Mouse (Mus musculus) adrenal gland, adult 18-20 months (tissue): ENCODE measurements around the gene Cfap61. TPM values are rescaled to one million over a fixed set of nuclear protein-coding genes. Genes with fewer than 3 reads are reported as not detected.

Source experiments
- DNase-seq, 2 experiments: peaks; one replicate each; pipeline ENCODE4 v3.0.0; 2021 to 2022; ENCODE audit warnings: low spot score in 2 of 2
- total RNA-seq, 2 experiments: library from RNA; stranded (reverse); gene quantifications; 1 replicate in 1 of 2; 2 replicates in 1 of 2; pipeline ENCODE4 v1.2.3; 2021

Gene Cfap61
- total RNA-seq, 2 experiments from 2014 or later: 27.2 to 30.4 TPM

- DNase-seq: no peak
These were observed 319.8 kb downstream of the Cfap61 start for GRCm38 (mm10) chr2:146254387-146254786.

- DNase-seq: no peak
These were observed 321.1 kb downstream of the Cfap61 start for GRCm38 (mm10) chr2:146255636-146256035.

- DNase-seq: no peak
These were observed 321.8 kb downstream of the Cfap61 start for GRCm38 (mm10) chr2:146256321-146256875.

GRCm38 (mm10) chr2:146257037-146257436, 322.5 kb downstream of the Cfap61 start:
- no peak for DNase-seq

GRCm38 (mm10) chr2:146257609-146258008, 323.0 kb downstream of the Cfap61 start:
- DNase-seq: no peak

GRCm38 (mm10) chr2:146258736-146259469, 324.3 kb downstream of the Cfap61 start:
- DNase-seq: no peak

- no peak for DNase-seq
These were observed 325.4 kb downstream of the Cfap61 start for GRCm38 (mm10) chr2:146259787-146260560.

GRCm38 (mm10) chr2:146261146-146261545, 326.6 kb downstream of the Cfap61 start:
- DNase-seq: no peak

GRCm38 (mm10) chr2:146262215-146262614, 327.6 kb downstream of the Cfap61 start:
- DNase-seq: no peak

GRCm38 (mm10) chr2:146262966-146263365, 328.4 kb downstream of the Cfap61 start:
- no peak for DNase-seq

Other genes starting within 250 kb of the Cfap61 start
- 10 to 100 TPM; 50.6 to 59.5 TPM for gene Naa20, start 32.7 kb upstream of the Cfap61 start, total RNA-seq
- gene Crnkl1, start 230 bp downstream of the Cfap61 start, total RNA-seq: 10 to 100 TPM; 22.4 to 22.6 TPM